Mouse (Mus musculus) right cerebral cortex, adult 18-20 months (tissue): ENCODE measurements at regions not wholly inside any gene's neighbourhood (a gene's known extent, or its start where the extent isn't known, plus 50 kb on each side); places are given as distances from the start of the nearest gene placed in this dataset.
A peak's percentile ranks its signal among the peaks of the same experiment; 100 is the strongest.
"Not testable (repeated sequence)": the region's sequence is repeated elsewhere in the genome, so short reads cannot be mapped to it uniquely, and the experiment has no call there.

ENCODE experiments used
- DNase-seq: peaks from one replicate; pipeline ENCODE4 v3.0.0; 2022; ENCODE audit warnings: mixed read lengths

- DNase-seq, result peak; percentile 47
These were observed 250.5 kb downstream of the Kcnc2 start for GRCm38 (mm10) chr10:112521388-112521787.

- no peak for DNase-seq
These were observed 272.1 kb downstream of the Kcnc2 start for GRCm38 (mm10) chr10:112543051-112543450.

GRCm38 (mm10) chr10:112571772-112572551 lies 301.0 kb downstream of the Kcnc2 start:
- no peak for DNase-seq

DNA sequence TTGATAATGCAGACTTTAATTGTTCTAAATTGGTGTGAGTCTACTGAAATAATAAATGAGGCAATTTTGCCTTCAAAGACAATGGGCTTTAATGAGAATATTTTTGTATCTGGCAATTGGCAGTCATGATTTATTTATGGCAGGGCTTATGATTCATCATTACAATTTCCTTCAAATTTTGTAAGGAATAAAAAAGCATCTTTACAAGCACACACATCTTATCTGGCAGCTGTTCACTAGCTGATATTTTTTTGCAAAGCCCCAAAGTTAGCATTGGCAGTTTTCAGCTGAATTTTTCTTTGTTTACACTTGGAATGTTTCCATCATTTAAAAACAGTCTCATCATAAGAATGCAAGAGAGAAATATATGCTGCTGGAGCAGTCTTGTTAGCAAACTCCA lies 301.6 kb downstream of the Kcnc2 start:
- peak; percentile 6 for DNase-seq

GRCm38 (mm10) chr10:112584939-112585338 lies 314.0 kb downstream of the Kcnc2 start:
- DNase-seq, result peak; percentile 6

DNA sequence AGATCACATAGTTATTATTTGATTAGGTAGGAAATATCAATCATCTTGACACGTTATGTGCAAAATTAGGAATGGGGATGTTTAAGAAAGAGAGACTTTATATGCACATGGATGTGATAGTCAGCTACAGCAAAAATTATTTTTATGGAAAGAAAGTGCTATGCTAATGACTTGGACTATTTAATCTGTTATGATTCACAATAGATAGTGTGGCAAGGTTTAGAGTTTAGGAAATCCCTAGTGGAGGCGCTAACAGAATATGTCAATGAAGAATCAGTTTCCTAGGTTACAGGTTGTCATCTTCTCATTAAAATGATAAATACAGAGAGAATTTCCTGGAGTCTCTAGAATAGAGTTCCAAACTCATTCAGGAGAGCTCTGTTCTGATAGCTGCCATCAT lies 323.4 kb downstream of the Kcnc2 start:
- no peak for DNase-seq

- no peak for DNase-seq
These were observed 323.2 kb downstream of the Atxn7l3b start for GRCm38 (mm10) chr10:112605592-112605991.

- no peak for DNase-seq
These were observed 321.2 kb downstream of the Atxn7l3b start for GRCm38 (mm10) chr10:112607642-112608041.

DNA sequence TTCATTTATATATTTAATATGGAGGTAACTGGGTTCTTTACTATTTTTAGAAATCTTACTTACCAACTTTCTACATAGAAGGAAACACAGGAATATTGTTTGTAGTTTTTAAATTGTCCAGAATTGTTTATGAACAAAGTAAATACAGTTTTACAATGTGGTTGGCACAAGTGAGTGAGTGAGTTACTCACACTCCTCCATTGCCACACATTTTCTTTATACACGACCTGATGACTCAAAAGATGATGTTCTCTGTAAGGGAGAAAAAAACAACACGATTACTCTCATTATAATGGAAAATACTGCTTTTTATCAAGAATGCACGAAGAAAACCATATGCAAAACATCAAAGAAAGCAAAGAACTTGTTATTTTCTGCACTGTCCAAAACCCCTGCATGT lies 317.1 kb downstream of the Atxn7l3b start:
- DNase-seq, result no peak

GRCm38 (mm10) chr10:112613751-112614150 lies 315.1 kb downstream of the Atxn7l3b start:
- no peak for DNase-seq

DNA sequence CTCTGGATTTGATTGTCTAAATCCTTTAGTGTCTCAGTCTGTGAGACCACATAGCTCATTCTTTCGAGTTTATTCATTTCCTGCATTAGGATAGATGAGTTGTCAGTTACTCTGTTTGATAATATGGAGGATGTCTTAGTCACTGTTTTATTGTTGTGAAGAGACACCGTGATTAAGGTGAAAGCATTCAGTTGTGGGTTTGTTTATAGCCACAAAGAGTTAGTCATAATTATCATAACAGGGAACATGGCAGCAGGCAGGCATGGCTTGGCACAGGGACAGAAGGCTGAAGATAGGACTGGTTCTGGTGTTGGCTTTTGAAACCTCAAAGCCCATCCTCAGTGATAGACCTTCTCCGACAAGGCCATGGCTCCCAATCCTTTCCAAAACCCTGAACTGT lies 314.6 kb downstream of the Atxn7l3b start:
- no peak for DNase-seq

DNA sequence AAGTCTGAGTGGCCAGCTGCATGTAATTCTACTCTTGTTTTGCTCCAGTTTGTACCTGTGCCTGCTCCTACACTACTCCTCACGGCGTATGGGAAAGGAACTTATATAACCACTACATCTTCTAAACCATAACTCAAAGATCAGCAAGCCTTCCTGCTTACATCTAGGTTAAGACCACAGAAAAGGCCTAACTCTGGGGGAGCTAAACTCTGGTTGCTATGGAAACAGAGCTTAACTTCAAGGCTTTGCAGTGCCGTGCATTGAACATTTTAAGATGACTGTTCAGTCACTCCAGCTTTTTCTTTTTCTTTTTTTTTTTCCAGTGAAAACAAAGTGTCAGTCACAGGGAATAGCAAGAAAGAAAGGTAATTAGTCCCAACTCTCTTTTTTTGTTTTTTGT lies 309.1 kb downstream of the Atxn7l3b start:
- no peak for DNase-seq

DNA sequence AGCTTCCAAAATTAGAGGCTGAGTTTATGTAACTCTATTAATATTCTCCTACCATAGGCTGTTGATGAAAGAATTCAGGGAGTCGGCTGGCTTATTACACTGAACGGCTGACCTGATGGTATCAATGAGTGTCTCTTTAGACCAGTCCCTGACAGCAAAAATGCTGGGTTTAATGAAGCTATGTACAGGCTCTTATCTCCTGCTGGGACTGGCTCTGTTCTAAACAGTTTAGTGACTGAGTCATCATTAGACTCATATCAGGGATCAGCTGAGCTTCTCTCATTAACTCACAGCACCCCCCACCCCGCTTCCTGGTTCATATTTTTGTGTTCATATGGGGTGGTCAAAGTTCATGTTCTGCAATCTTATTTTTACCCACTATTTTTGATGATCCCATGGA lies 299.0 kb downstream of the Atxn7l3b start:
- DNase-seq, result no peak

DNA sequence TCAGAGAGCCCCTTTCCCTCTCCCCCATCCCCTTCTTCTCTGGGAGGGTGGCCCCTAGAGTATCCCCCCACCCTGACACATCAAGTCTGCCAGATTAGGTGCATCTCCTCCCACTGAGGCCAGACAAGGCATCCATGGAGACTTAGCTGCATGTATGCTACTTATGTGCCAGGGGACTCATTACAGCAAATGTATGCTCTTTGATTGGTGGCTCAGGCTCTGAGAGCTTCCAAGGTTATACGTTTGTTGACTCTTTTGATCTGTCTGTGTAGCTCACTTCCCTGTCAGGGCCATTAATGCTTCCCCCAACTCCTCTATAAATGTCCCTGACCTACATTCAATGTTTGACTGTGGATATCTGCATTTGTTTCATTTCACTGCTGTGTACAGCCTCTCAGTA lies 293.6 kb downstream of the Atxn7l3b start:
- DNase-seq, result no peak

- DNase-seq, result peak; percentile 4
These were observed 292.2 kb downstream of the Atxn7l3b start for GRCm38 (mm10) chr10:112636574-112636973.

GRCm38 (mm10) chr10:112640551-112640950 lies 288.2 kb downstream of the Atxn7l3b start:
- not testable (repeated sequence) for DNase-seq

GRCm38 (mm10) chr10:112648986-112649385 lies 279.8 kb downstream of the Atxn7l3b start:
- DNase-seq, result no peak
